Mouse (Mus musculus) spleen, postnatal 10 days (tissue): ENCODE measurements around the gene Fmo2.

Experiments used
- DNase-seq, 2 experiments: peaks; one replicate each; pipeline ENCODE4 v3.0.0; 2021 to 2022; ENCODE audit warnings: low spot score in 2 of 2

Fmo2 gene

GRCm38 (mm10) chr1:162897838-162898811 is at the start of gene Fmo2:
Fmo2 (minus strand) TSS chr1:162898726.
- DNase-seq, result no peak

DNA sequence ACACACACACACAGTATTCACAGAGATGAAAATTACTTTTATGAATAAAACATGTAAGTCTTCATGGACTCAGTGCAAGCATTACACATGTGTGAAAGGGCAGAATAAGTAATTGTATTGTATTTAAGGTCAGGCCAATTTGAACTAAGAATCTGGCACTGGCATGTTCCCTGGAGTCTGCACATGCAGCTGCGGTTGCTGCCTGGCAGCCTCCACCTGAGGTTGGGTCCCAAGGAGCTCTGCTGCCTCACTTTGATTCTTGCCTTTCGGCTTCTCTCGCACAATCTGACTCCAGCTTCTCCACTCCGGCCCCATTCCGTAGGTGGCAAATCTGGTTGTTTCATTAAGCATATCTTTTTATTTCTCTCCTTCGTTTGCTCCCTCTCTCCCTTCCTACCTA is 49.4 kb upstream of the Fmo2 start:
- DNase-seq, result no peak

DNA sequence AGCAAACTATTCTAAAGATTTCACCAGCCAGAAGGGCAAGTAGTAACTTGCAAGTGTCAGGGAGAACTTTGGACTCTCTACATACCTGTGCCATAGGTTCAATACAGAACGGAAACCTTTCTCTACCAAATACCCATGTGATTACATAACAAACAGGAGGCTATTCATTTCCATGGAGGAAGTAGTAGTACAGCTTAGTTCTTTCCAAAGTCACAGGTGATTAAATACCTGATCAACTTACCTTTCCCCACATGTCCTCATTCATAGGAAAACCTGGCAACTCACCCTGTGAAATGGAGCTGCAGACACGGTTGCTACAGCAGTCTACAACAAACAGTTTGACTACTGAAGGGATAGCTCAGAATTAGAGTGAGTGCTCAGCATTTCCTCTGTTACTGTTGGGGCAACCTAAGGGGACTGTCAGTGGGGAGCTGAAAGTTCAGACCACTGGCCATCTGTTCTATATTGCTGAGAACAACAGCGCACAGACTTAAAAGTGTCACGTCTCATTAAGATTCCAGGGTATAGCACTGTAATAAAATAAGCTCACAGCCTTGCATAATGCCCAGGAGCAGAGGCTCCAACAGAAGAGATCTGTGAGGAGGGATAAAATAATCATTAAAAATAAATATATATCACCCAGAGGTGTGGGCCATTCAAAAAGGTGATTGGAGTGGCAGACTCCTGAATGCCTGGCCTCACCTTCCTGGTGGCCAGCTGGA is 48.5 kb upstream of the Fmo2 start:
- no peak for DNase-seq

DNA sequence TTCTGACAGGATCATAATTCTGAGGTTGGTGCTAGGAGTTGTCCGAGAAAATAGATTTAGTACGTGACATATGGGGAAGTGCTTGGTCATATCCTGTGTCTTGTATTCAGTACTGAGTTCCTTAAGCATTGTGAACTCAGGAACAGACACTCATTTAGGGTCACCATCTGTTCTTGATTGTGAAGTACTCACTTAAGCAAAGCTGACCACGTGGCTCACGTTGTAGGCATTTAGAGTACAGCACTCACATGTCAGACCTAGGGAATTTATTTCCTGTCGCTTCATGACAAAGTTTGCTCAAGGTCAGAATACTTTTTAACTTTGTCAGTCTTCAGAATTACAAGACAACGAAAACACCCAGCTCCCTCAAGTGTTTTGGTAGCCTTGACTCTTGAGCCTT is 45.2 kb upstream of the Fmo2 start:
- DNase-seq, result no peak

DNA sequence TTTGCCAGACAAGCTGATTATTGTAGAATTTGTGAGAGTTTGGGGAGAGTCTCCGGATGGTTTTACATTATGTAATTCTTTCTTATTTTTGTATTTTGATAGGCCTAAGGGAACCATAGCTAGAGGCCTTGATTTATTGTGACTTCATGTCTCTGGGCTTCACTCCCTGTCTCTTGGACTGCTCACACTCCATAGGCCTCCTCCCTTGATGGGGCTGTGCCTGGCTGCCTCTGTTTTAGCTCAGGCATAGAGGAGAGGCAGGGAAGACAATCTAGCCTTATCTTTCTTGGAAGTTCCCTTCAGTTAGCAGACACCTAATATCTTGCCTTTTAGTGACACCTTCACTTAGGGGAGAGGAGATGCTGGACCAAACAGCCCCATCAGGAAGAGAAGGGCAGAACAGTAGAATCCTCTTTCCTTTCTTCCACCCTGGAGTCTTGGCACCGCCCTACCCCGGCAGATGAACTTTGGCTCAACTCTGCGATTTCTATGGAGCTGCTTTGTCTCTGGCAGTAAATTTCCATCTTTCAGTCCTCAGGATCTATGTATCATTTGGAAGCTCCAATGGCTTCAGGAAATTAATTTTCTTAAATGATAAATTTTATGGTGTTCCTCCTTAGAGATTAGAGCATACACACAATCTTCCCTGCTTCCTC is 40.3 kb upstream of the Fmo2 start:
- no peak for DNase-seq

DNA sequence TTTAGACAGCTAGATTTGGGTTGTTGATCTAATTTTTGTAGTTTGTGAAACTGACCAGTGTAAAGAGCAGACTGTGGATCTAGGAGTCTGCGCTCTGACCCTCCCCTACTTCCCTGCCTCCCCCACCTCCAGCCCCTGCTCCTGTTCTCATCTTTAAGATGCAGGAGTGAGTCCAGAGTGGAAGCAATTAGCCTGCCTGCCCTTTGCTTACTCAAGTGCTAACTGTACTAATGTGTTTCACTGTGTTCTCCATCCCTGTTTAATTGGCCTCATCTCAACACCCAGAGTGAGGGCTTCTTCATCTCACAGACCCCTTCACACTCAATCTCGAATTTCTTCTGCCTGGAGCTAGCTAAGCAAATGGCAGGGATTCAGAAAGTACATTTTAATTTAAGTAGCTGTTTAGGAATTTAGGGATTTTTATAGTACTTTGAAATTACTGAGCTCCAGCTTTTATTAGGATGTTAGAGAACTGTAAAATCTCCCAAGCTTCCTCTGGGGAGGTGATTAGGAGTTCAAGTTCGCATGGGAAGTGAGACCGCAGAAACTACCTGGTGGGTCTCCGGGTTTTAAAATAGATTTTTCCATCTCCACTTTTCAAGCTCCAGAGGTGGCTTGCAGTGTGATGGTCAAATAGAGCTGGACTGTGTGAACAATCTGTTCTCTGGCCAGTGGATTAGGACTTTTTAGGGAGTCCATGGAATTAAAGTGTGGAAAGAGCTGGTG is 39.6 kb upstream of the Fmo2 start:
- DNase-seq, result no peak

DNA sequence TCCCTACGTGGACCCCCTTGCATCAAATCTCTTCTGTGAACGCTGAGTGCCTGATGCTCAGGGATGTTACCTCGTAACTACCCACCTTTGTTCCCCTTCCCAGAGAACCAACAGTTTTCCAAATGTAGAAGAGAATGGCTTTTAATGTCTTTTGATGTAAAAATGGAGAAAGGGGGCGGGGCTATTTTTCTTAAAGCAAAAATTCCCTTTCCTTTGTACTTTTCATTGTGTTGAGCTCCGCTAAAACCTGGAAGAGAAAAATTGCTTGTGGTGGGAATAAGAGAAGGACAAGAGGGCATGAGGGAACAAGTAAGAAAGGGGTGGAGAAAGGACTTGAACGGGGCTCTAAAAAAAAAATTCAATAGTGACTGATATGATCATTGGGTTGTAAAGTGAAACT is 38.9 kb upstream of the Fmo2 start, which contains the start of gene Fmo6:
TSS of gene Fmo6 (minus strand) at position 101 of the 400 bp plus-strand sequence.
- DNase-seq, result no peak

- no peak for DNase-seq
Measured at GRCm38 (mm10) chr1:162934374-162935012, 36.0 kb upstream of the Fmo2 start.

DNA sequence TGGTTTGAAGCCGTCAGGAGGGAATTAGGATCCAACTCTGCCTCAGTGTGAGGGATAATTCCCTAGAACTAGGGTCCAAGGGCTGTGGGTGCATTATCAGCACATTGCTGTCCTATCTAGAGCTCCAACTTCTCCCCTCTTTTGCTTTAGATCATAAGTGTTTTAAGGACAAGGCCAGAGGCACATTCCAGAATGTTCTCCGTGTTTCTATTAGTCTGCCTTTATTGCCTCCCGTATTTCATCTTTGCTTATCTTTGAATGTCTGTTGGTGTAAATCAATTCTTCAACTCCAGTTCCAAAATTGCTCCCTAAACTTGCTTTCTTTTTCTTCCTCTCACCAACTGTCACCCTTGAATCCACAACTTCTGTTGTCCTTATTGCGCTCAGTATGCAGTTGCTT is 33.9 kb upstream of the Fmo2 start:
- DNase-seq, result no peak

GRCm38 (mm10) chr1:162931880-162932279 is 33.4 kb upstream of the Fmo2 start:
- no peak for DNase-seq

GRCm38 (mm10) chr1:162931310-162931875 is 32.9 kb upstream of the Fmo2 start:
- no peak for DNase-seq

- DNase-seq, result no peak
Measured at GRCm38 (mm10) chr1:162930631-162931030, 32.1 kb upstream of the Fmo2 start.

DNA sequence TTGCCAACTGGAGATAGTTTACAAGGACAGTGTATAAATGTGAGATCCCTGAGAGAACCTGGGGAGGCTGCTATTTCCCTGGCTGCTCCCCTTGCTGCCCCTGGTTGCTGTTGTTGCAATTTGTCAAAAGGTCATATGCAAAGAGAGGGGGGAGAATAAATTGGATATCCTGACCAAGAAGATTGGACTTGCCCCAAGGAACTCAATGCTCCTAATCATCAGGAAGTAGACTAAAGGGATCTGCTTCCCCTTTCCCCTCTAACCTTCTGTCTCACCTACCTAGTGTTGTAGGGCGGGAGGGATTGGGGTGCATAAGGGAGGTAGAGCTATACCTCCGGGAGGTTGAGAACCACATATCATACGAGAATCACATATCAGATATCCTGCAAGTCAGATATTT is 30.6 kb upstream of the Fmo2 start:
- no peak for DNase-seq

DNA sequence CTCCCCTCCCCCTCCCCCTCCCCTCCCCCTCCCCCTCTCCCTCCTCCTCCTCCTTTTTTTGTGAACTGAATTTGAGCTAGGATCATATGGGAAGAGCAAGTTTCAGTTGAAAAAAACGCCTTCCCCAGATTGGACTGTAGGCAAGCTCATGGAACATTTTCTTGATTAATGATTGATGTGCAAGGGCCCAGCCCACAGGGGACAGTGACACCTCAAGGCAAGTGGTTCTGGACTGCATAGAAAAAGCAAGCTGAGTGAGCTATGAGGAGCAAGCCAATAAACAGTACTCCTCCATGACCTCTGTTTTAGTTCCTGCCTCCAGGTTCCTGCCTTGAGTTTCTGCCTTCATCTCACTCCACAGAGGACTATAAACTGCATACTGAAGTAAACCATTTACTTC is 26.6 kb upstream of the Fmo2 start:
- no peak for DNase-seq

DNA sequence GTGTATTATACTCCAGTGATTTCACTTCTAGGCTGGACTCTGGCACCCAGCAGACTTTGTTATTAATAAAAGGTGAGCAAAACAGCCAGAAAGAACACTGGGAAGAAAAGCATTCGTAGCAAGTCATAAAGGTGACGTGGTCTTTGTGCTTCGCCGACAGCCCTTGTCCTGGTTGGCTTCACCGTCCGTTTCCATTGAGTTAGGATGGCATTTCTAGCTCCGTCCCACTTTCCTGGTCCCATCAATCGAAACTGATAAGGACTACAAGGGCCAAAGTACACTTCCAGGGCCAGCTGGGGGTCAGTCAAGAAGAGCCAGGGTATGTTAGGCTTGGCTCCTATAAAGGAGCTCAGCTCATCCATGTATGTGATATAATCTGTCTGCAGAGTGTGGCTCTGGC is 18.1 kb upstream of the Fmo2 start:
- no peak for DNase-seq

- DNase-seq, result no peak
Measured at GRCm38 (mm10) chr1:162914932-162915556, 16.5 kb upstream of the Fmo2 start.

GRCm38 (mm10) chr1:162912085-162912484 is 13.6 kb upstream of the Fmo2 start:
- DNase-seq, result no peak

DNA sequence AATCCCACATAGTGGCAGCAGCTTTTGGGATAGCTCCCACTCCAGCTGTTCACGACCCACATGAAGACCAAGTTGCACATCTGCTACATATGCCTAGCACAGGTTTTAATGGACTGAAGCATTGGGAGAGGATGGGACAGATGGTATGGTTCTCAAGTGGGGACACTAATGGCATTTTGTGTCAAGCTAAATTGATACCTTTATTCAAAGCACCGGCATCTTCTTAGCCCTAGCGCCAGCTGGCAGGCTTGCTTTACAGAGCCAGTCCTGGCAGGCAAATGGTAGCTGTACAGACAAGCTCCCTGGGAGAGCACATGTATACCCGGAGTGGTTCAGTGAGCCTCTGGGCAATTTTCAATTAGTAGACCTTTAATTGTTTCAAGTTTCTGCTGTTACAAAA is 3.4 kb upstream of the Fmo2 start:
- no peak for DNase-seq

DNA sequence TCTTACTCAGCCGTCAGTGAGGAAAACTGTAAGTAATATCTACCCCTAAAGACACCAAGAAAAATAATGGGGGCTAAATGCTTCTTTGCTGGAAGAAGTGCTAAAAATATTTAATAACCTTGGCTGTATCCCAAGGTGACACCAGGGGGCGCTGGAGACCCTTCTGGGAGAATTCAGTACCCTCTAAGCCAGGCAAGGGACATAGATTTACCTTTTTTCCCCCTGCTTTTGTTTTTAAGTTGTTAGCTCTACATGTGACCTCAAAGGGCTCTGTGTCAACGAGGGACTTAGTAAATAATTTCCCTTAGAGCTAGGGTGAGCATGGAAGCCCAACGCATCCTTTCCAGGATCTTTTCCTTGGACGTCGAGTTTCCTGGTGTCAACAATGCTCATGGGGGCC is 2.6 kb downstream of the Fmo2 start:
- peak; percentile 28 to 76 for DNase-seq

- no peak for DNase-seq
Measured at GRCm38 (mm10) chr1:162893014-162893413, 5.5 kb downstream of the Fmo2 start.
